Mouse (Mus musculus): ENCODE measurements at regions not wholly inside any gene's neighbourhood (a gene's known extent, or its start where the extent isn't known, plus 50 kb on each side); places are given as distances from the start of the nearest gene placed in this dataset.
A peak's percentile ranks its signal among the peaks of the same experiment; 100 is the strongest.
"Not testable (repeated sequence)": the region's sequence is repeated elsewhere in the genome, so short reads cannot be mapped to it uniquely, and the experiment has no call there.

GRCm38 (mm10) chr14:86599511-86599910 is 541.5 kb downstream of the Diaph3 start:
- TF ChIP-seq CTCF (IDR thresholded peaks at IDR 0.05; ENCODE audit: low read depth) (no peak), EP300 (IDR thresholded peaks at IDR 0.05; ENCODE audit: low read depth) (no peak)
- H3K36me3 ChIP-seq (replicated peaks; ENCODE audit: control insufficient read depth, insufficient read depth, low read length): no peaks in the 10 kb centered on the region
- H3K4me1 ChIP-seq (ENCODE audit: control insufficient read depth, insufficient read depth): no peaks in the 10 kb centered on the region
- H3K4me2 ChIP-seq (ENCODE audit: low read depth, low read length): no peak overlapping the region
- WGBS: 62% methylated on average over 3 of the region's 3 CpGs
- no peak overlapping the region for H3K4me3 ChIP-seq (ENCODE audit: low read depth, low read length)
- no peaks in the 10 kb centered on the region for H3K9me3 ChIP-seq (replicated peaks; ENCODE audit: control insufficient read depth, low read length)
- no peaks in the 10 kb centered on the region for H3K27me3 ChIP-seq (ENCODE audit: control insufficient read depth, insufficient read depth, low read length)
- ATAC-seq (ENCODE audit: insufficient read depth, low read depth) (no peak), DNase-seq (ENCODE audit: low spot score) (no peak)
- H3K27ac ChIP-seq (ENCODE audit: low read depth): no peak overlapping the region
- no peak overlapping the region for H3K9ac ChIP-seq (replicated peaks; ENCODE audit: low read depth, low read length)

- Histone ChIP-seq H3K4me1 (ENCODE audit: control insufficient read depth, insufficient read depth) (no peaks in the 10 kb centered on the region), H3K27ac (ENCODE audit: low read depth) (no peak overlapping the region), H3K4me3 (ENCODE audit: low read depth, low read length) (no peak overlapping the region), H3K27me3 (ENCODE audit: control insufficient read depth, insufficient read depth, low read length) (no peaks in the 10 kb centered on the region), H3K36me3 (replicated peaks; ENCODE audit: control insufficient read depth, insufficient read depth, low read length) (no peaks in the 10 kb centered on the region), H3K4me2 (ENCODE audit: low read depth, low read length) (no peak overlapping the region), H3K9me3 (replicated peaks; ENCODE audit: control insufficient read depth, low read length) (no peaks in the 10 kb centered on the region), H3K9ac (replicated peaks; ENCODE audit: low read depth, low read length) (no peak overlapping the region)
- no peak for DNase-seq (ENCODE audit: low spot score)
- TF ChIP-seq CTCF (IDR thresholded peaks at IDR 0.05; ENCODE audit: low read depth) (no peak), EP300 (IDR thresholded peaks at IDR 0.05; ENCODE audit: low read depth) (no peak)
- no peak for ATAC-seq (ENCODE audit: insufficient read depth, low read depth)
- 77% methylated on average over 2 of the region's 2 CpGs for WGBS
Measured at GRCm38 (mm10) chr14:86588525-86588924, 552.5 kb downstream of the Diaph3 start.

- H3K9me3 ChIP-seq (replicated peaks; ENCODE audit: control insufficient read depth, low read length); ATAC-seq (ENCODE audit: insufficient read depth, low read depth); H3K4me2 ChIP-seq (ENCODE audit: low read depth, low read length); H3K36me3 ChIP-seq (replicated peaks; ENCODE audit: control insufficient read depth, insufficient read depth, low read length); H3K9ac ChIP-seq (replicated peaks; ENCODE audit: low read depth, low read length); H3K27me3 ChIP-seq (ENCODE audit: control insufficient read depth, insufficient read depth, low read length); H3K4me3 ChIP-seq (ENCODE audit: low read depth, low read length); DNase-seq (ENCODE audit: low spot score); H3K27ac ChIP-seq (ENCODE audit: low read depth); H3K4me1 ChIP-seq (ENCODE audit: control insufficient read depth, insufficient read depth): not testable (repeated sequence)
- WGBS: 66% methylated on average over 5 of the region's 5 CpGs
Measured at GRCm38 (mm10) chr14:86585959-86586358, 555.1 kb downstream of the Diaph3 start.

- Histone ChIP-seq H3K4me2 (ENCODE audit: low read depth, low read length) (no peak overlapping the region), H3K4me1 (ENCODE audit: control insufficient read depth, insufficient read depth) (no peaks in the 10 kb centered on the region), H3K9me3 (replicated peaks; ENCODE audit: control insufficient read depth, low read length) (no peaks in the 10 kb centered on the region), H3K36me3 (replicated peaks; ENCODE audit: control insufficient read depth, insufficient read depth, low read length) (no peaks in the 10 kb centered on the region), H3K4me3 (ENCODE audit: low read depth, low read length) (no peak overlapping the region), H3K9ac (replicated peaks; ENCODE audit: low read depth, low read length) (no peak overlapping the region), H3K27ac (ENCODE audit: low read depth) (no peak overlapping the region), H3K27me3 (ENCODE audit: control insufficient read depth, insufficient read depth, low read length) (no peaks in the 10 kb centered on the region)
- TF ChIP-seq CTCF (IDR thresholded peaks at IDR 0.05; ENCODE audit: low read depth) (peak; percentile 88), EP300 (IDR thresholded peaks at IDR 0.05; ENCODE audit: low read depth) (no peak)
- WGBS: 52% methylated on average over 2 of the region's 2 CpGs
- DNase-seq (ENCODE audit: low spot score) (peak; percentile 57), ATAC-seq (ENCODE audit: insufficient read depth, low read depth) (no peak)
Measured at GRCm38 (mm10) chr14:86562728-86563127, 578.3 kb downstream of the Diaph3 start.

GRCm38 (mm10) chr14:86537992-86538391 is 603.0 kb downstream of the Diaph3 start:
- Histone ChIP-seq H3K4me2 (ENCODE audit: low read depth, low read length) (no peak overlapping the region), H3K27ac (ENCODE audit: low read depth) (no peak overlapping the region), H3K9ac (replicated peaks; ENCODE audit: low read depth, low read length) (no peak overlapping the region), H3K27me3 (ENCODE audit: control insufficient read depth, insufficient read depth, low read length) (no peaks in the 10 kb centered on the region), H3K4me1 (ENCODE audit: control insufficient read depth, insufficient read depth) (no peaks in the 10 kb centered on the region), H3K9me3 (replicated peaks; ENCODE audit: control insufficient read depth, low read length) (no peaks in the 10 kb centered on the region), H3K36me3 (replicated peaks; ENCODE audit: control insufficient read depth, insufficient read depth, low read length) (no peaks in the 10 kb centered on the region), H3K4me3 (ENCODE audit: low read depth, low read length) (no peak overlapping the region)
- TF ChIP-seq CTCF (IDR thresholded peaks at IDR 0.05; ENCODE audit: low read depth) (no peak), EP300 (IDR thresholded peaks at IDR 0.05; ENCODE audit: low read depth) (no peak)
- DNase-seq (ENCODE audit: low spot score): no peak
- 71% methylated on average over 5 of the region's 5 CpGs for WGBS
- no peak for ATAC-seq (ENCODE audit: insufficient read depth, low read depth)

GRCm38 (mm10) chr14:86536341-86537027 is 604.6 kb downstream of the Diaph3 start:
- ATAC-seq (ENCODE audit: insufficient read depth, low read depth): no peak
- Histone ChIP-seq H3K4me2 (ENCODE audit: low read depth, low read length) (no peak overlapping the region), H3K36me3 (replicated peaks; ENCODE audit: control insufficient read depth, insufficient read depth, low read length) (no peaks in the 10 kb centered on the region), H3K27me3 (ENCODE audit: control insufficient read depth, insufficient read depth, low read length) (no peaks in the 10 kb centered on the region), H3K27ac (ENCODE audit: low read depth) (no peak overlapping the region), H3K4me1 (ENCODE audit: control insufficient read depth, insufficient read depth) (no peaks in the 10 kb centered on the region), H3K9me3 (replicated peaks; ENCODE audit: control insufficient read depth, low read length) (no peaks in the 10 kb centered on the region), H3K4me3 (ENCODE audit: low read depth, low read length) (no peak overlapping the region), H3K9ac (replicated peaks; ENCODE audit: low read depth, low read length) (no peak overlapping the region)
- 89% methylated on average over 1 of the region's 1 CpGs for WGBS
- TF ChIP-seq EP300 (IDR thresholded peaks at IDR 0.05; ENCODE audit: low read depth): no peak
- TF ChIP-seq CTCF (IDR thresholded peaks at IDR 0.05; ENCODE audit: low read depth): no peak
- no peak for DNase-seq (ENCODE audit: low spot score)
